Mouse (Mus musculus): ENCODE results near the gene Fam19a4. TPM values are rescaled to one million over a fixed set of nuclear protein-coding genes. Genes with fewer than 3 reads are reported as not detected.

Gene Fam19a4
- polyA plus RNA-seq, 1 experiment = not detected

DNA sequence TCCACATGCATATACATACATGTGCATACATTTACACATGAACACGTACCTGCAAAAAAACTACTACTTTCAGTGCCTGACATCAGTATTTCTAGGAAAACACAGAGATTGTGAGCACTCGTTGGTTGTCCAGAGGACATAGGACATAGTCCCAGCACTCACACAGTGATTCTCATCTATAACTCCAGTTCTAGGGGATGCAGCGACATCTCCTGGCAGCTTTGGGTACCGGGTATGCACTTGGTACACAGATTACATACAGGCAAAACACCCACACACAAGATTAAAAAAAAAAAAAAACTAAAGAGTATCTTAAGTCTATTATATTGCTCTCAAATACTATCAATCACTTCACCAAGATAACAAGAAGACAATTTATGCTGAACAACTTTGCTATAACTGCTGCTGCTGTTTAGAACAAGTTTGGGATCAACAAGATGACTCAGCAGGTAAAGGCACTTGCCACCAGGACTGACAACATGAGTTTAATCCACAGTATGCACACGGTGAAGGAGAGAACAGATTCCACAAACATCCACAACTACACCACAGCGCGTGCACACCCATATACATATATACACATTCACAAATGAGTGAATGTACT, 64.6 kb downstream of the Fam19a4 start:
- TF ChIP-seq POLR2A (IDR thresholded peaks at IDR 0.05; ENCODE audit: insufficient read length, low read depth) (no peak), CEBPB (IDR thresholded peaks at IDR 0.05; ENCODE audit: insufficient read depth, poor library complexity, severe bottlenecking) (no peak), MAX (IDR thresholded peaks at IDR 0.05; ENCODE audit: low read depth) (no peak)
- Histone ChIP-seq H3K4me3 (no peak overlapping the region), H3K27me3 (ENCODE audit: control insufficient read depth, insufficient read depth, insufficient read length) (no peaks in the 10 kb centered on the region), H3K4me2 (ENCODE audit: low read depth) (no peak overlapping the region), H3K79me2 (ENCODE audit: control insufficient read depth, insufficient read depth) (no peaks in the 10 kb centered on the region), H3K36me3 (ENCODE audit: control insufficient read depth, insufficient read depth) (no peaks in the 10 kb centered on the region), H3ac (ENCODE audit: control insufficient read depth, insufficient read length) (no peak overlapping the region)

DNA sequence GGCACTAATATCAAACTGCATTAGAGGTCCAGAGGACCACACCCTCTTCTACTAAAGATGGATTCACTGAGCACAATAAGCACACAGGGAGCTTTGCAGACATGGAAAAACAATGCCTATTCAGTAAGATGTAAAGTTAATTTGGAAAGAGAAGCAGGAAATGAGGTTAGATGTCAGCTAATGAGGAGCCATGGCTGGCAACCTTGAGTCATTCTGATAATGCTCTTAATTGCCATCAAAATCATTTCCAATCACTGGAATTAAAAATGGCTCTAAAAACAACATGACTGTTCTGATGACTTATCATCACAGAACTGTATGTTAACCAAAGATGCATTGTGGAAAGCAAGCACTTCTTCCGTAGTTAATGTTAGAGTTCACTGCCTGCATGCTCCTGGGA, 68.5 kb downstream of the Fam19a4 start:
- TF ChIP-seq MYOD1 (IDR thresholded peaks at IDR 0.05; ENCODE audit: control insufficient read depth in 1 of 3, insufficient read length in 2 of 3, low read depth in 2 of 3) (no peak), CEBPB (IDR thresholded peaks at IDR 0.05; ENCODE audit: insufficient read depth, poor library complexity, severe bottlenecking) (no peak), POLR2A (IDR thresholded peaks at IDR 0.05; ENCODE audit: insufficient read length, low read depth) (no peak), SRF (IDR thresholded peaks at IDR 0.05; ENCODE audit: control insufficient read depth, insufficient read length, low read depth) (no peak), USF1 (IDR thresholded peaks at IDR 0.05; ENCODE audit: low read depth) (no peak), REST (IDR thresholded peaks at IDR 0.05; ENCODE audit: insufficient read depth, insufficient read length) (no peak), TCF3 (IDR thresholded peaks at IDR 0.05; ENCODE audit: insufficient read length, low read depth) (no peak), MAX (IDR thresholded peaks at IDR 0.05; ENCODE audit: low read depth) (no peak), TCF12 (IDR thresholded peaks at IDR 0.05; ENCODE audit: insufficient read depth, poor library complexity, severe bottlenecking) (no peak), E2F4 (IDR thresholded peaks at IDR 0.05; ENCODE audit: insufficient read depth) (no peak), MYOG (IDR thresholded peaks at IDR 0.05; ENCODE audit: control insufficient read depth in 1 of 3, insufficient read depth in 1 of 3, insufficient read length in 2 of 3, low read depth in 2 of 3) (no peak), POLR2AphosphoS2 (IDR thresholded peaks at IDR 0.05; ENCODE audit: insufficient read length, low read depth) (no peak)
- no peaks in the 10 kb centered on the region for H3K79me2 ChIP-seq (ENCODE audit: control insufficient read depth, insufficient read depth)
- H3K27me3 ChIP-seq (ENCODE audit: control insufficient read depth, insufficient read depth, insufficient read length) = no peaks in the 10 kb centered on the region
- no peak overlapping the region for H3K4me3 ChIP-seq
- no peak overlapping the region for H3K4me2 ChIP-seq (ENCODE audit: low read depth)
- no peak overlapping the region for H3ac ChIP-seq (ENCODE audit: control insufficient read depth, insufficient read length)
- H3K36me3 ChIP-seq (ENCODE audit: control insufficient read depth, insufficient read depth) = no peaks in the 10 kb centered on the region

DNA sequence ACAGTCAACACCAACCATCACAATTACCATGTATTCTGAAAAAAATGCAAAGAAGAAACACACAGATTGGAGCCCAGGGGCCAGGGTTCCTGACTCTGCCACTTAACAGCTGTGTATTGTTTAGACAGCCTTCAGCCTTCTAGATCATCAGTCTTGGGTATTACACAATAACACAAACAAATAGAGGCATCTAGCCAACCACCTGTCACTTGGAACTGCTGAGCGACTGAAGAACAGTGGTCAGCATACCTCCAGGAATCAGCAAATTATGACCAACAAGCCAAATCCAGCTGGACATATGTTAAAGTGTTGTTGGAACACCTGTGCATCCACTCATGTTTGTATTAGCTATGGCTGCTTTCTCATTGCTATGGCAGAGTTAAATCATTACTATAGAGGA, 82.7 kb downstream of the Fam19a4 start:
- Histone ChIP-seq H3K4me2 (ENCODE audit: low read depth) (no peak overlapping the region), H3K79me2 (ENCODE audit: control insufficient read depth, insufficient read depth) (no peaks in the 10 kb centered on the region), H3ac (ENCODE audit: control insufficient read depth, insufficient read length) (no peak overlapping the region), H3K4me3 (no peak overlapping the region), H3K36me3 (ENCODE audit: control insufficient read depth, insufficient read depth) (no peaks in the 10 kb centered on the region), H3K27me3 (ENCODE audit: control insufficient read depth, insufficient read depth, insufficient read length) (no peaks in the 10 kb centered on the region)
- TF ChIP-seq CEBPB (IDR thresholded peaks at IDR 0.05; ENCODE audit: insufficient read depth, poor library complexity, severe bottlenecking) (no peak), REST (IDR thresholded peaks at IDR 0.05; ENCODE audit: insufficient read depth, insufficient read length) (no peak), POLR2AphosphoS2 (IDR thresholded peaks at IDR 0.05; ENCODE audit: insufficient read length, low read depth) (no peak), MYOG (IDR thresholded peaks at IDR 0.05; ENCODE audit: control insufficient read depth in 1 of 3, insufficient read depth in 1 of 3, insufficient read length in 2 of 3, low read depth in 2 of 3) (no peak), TCF3 (IDR thresholded peaks at IDR 0.05; ENCODE audit: insufficient read length, low read depth) (no peak), E2F4 (IDR thresholded peaks at IDR 0.05; ENCODE audit: insufficient read depth) (no peak), MYOD1 (IDR thresholded peaks at IDR 0.05; ENCODE audit: control insufficient read depth in 1 of 3, insufficient read length in 2 of 3, low read depth in 2 of 3) (no peak), USF1 (IDR thresholded peaks at IDR 0.05; ENCODE audit: low read depth) (no peak), POLR2A (IDR thresholded peaks at IDR 0.05; ENCODE audit: insufficient read length, low read depth) (no peak), TCF12 (IDR thresholded peaks at IDR 0.05; ENCODE audit: insufficient read depth, poor library complexity, severe bottlenecking) (no peak), MAX (IDR thresholded peaks at IDR 0.05; ENCODE audit: low read depth) (no peak)

DNA sequence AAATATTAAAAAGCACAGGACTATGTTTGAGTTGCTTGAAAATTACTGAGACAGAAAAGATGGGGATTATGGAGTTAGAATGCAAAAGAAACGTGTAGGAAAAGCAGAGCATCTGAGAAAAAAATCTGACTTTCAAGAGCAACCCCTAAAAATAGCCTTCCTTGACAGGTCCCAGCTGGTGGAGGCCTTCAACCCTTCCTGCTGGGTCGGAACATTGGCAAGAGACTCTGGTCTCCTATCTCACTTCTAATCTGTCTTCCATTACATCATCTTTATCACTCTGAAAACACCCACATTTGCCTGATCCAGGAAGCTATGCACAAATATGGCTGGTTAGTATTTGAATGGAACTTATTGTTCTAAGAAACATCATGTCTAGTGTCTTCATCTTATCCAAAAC, 115.4 kb downstream of the Fam19a4 start:
- Histone ChIP-seq H3K36me3 (ENCODE audit: control insufficient read depth, insufficient read depth) (no peaks in the 10 kb centered on the region), H3K4me3 (no peak overlapping the region), H3K79me2 (ENCODE audit: control insufficient read depth, insufficient read depth) (no peaks in the 10 kb centered on the region), H3ac (ENCODE audit: control insufficient read depth, insufficient read length) (no peak overlapping the region), H3K4me2 (ENCODE audit: low read depth) (no peak overlapping the region), H3K27me3 (ENCODE audit: control insufficient read depth, insufficient read depth, insufficient read length) (no peaks in the 10 kb centered on the region)
- no peak for TF ChIP-seq TCF3 (IDR thresholded peaks at IDR 0.05; ENCODE audit: insufficient read length, low read depth)
- TF ChIP-seq CEBPB (IDR thresholded peaks at IDR 0.05; ENCODE audit: insufficient read depth, poor library complexity, severe bottlenecking) = no peak
- no peak for TF ChIP-seq POLR2A (IDR thresholded peaks at IDR 0.05; ENCODE audit: insufficient read length, low read depth)
- no peak for TF ChIP-seq MYOD1 (IDR thresholded peaks at IDR 0.05; ENCODE audit: control insufficient read depth in 1 of 3, insufficient read length in 2 of 3, low read depth in 2 of 3)
- TF ChIP-seq TCF12 (IDR thresholded peaks at IDR 0.05; ENCODE audit: insufficient read depth, poor library complexity, severe bottlenecking) = no peak
- TF ChIP-seq REST (IDR thresholded peaks at IDR 0.05; ENCODE audit: insufficient read depth, insufficient read length) = no peak
- no peak for TF ChIP-seq USF1 (IDR thresholded peaks at IDR 0.05; ENCODE audit: low read depth)
- no peak for TF ChIP-seq POLR2AphosphoS2 (IDR thresholded peaks at IDR 0.05; ENCODE audit: insufficient read length, low read depth)
- no peak for TF ChIP-seq E2F4 (IDR thresholded peaks at IDR 0.05; ENCODE audit: insufficient read depth)
- TF ChIP-seq MYOG (IDR thresholded peaks at IDR 0.05; ENCODE audit: control insufficient read depth in 1 of 3, insufficient read depth in 1 of 3, insufficient read length in 2 of 3, low read depth in 2 of 3) = no peak
- no peak for TF ChIP-seq MAX (IDR thresholded peaks at IDR 0.05; ENCODE audit: low read depth)
- no peak for TF ChIP-seq SRF (IDR thresholded peaks at IDR 0.05; ENCODE audit: control insufficient read depth, insufficient read length, low read depth)

DNA sequence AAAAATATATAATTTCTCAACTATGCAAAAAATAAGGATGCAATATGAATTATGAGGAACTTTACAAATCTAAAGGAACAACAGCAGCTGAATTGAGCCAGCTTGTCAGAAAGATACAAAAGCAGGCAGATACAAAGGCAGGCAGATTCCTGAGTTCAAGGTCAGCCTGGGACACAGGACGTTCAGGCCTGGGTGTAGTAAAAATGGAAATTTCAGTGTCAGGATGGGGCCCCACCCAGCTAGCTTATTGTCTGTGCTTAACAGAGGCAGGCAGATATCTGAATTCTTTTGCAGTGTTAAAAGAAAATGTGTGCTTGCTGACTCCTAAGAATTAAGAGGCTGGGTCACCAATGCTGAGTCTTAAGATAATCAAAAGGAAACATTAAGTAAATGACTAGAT, 124.4 kb downstream of the Fam19a4 start:
- Histone ChIP-seq H3ac (ENCODE audit: control insufficient read depth, insufficient read length) (no peak overlapping the region), H3K36me3 (ENCODE audit: control insufficient read depth, insufficient read depth) (no peaks in the 10 kb centered on the region), H3K4me3 (no peak overlapping the region), H3K4me2 (ENCODE audit: low read depth) (no peak overlapping the region), H3K79me2 (ENCODE audit: control insufficient read depth, insufficient read depth) (no peaks in the 10 kb centered on the region), H3K27me3 (ENCODE audit: control insufficient read depth, insufficient read depth, insufficient read length) (no peaks in the 10 kb centered on the region)
- TF ChIP-seq TCF3 (IDR thresholded peaks at IDR 0.05; ENCODE audit: insufficient read length, low read depth) (no peak), REST (IDR thresholded peaks at IDR 0.05; ENCODE audit: insufficient read depth, insufficient read length) (no peak), MYOG (IDR thresholded peaks at IDR 0.05; ENCODE audit: control insufficient read depth in 1 of 3, insufficient read depth in 1 of 3, insufficient read length in 2 of 3, low read depth in 2 of 3) (no peak), USF1 (IDR thresholded peaks at IDR 0.05; ENCODE audit: low read depth) (no peak), MAX (IDR thresholded peaks at IDR 0.05; ENCODE audit: low read depth) (no peak), POLR2AphosphoS2 (IDR thresholded peaks at IDR 0.05; ENCODE audit: insufficient read length, low read depth) (no peak), E2F4 (IDR thresholded peaks at IDR 0.05; ENCODE audit: insufficient read depth) (no peak)

Measured in myocyte (in vitro differentiated cells).